Mouse (Mus musculus) embryonic facial prominence, embryonic 14.5 days (tissue): Measurements from ENCODE around the gene Mov10l1. TPM values are rescaled to one million over a fixed set of nuclear protein-coding genes. Genes with fewer than 3 reads are reported as not detected.

Experiments
- polyA plus RNA-seq: library from polyadenylated mRNA; unstranded; fragments of >200 nt; fragmentation: Nextera tagmentation; extraction: Ambion mirVana; gene quantifications from 2 replicates; pipeline ENCODE4 v1.2.1, GENCODE M21; 2014

The Mov10l1 gene
- polyA plus RNA-seq, 1 experiment from 2014 or later = 0.26 TPM

Other genes with a start within 250 kb of the Mov10l1 start
- 22.2 and 23.0 TPM in 2 replicates for gene Brd1, start 248.7 kb upstream of the Mov10l1 start, polyA plus RNA-seq
- 14.9 and 16.5 TPM in 2 replicates for gene Zbed4, start 231.2 kb upstream of the Mov10l1 start, polyA plus RNA-seq
- 11.8 and 12.2 TPM in 2 replicates for gene Alg12, start 163.6 kb upstream of the Mov10l1 start, polyA plus RNA-seq
- gene Creld2, start 163.3 kb upstream of the Mov10l1 start, polyA plus RNA-seq = 76.1 and 84.5 TPM in 2 replicates
- gene Pim3, start 120.7 kb upstream of the Mov10l1 start, polyA plus RNA-seq = 38.6 and 45.1 TPM in 2 replicates
- gene Ttll8, start 28.5 kb upstream of the Mov10l1 start, polyA plus RNA-seq = 0.17 TPM in 1 of 2 replicates, not detected in the other
- gene Mlc1, start 3.9 kb upstream of the Mov10l1 start, polyA plus RNA-seq = 0.26 and 0.33 TPM in 2 replicates
- gene Panx2, start 76.8 kb downstream of the Mov10l1 start, polyA plus RNA-seq = 0.42 and 0.50 TPM in 2 replicates
- 41.4 and 46.8 TPM in 2 replicates for gene Trabd, start 92.2 kb downstream of the Mov10l1 start, polyA plus RNA-seq
- gene Selenoo, start 106.2 kb downstream of the Mov10l1 start, polyA plus RNA-seq = 18.3 and 18.5 TPM in 2 replicates
- 13.9 and 16.9 TPM in 2 replicates for gene Tubgcp6, start 140.2 kb downstream of the Mov10l1 start, polyA plus RNA-seq
- 15.5 and 17.8 TPM in 2 replicates for gene Hdac10, start 145.8 kb downstream of the Mov10l1 start, polyA plus RNA-seq
- gene Mapk12, start 157.8 kb downstream of the Mov10l1 start, polyA plus RNA-seq = 13.6 and 14.2 TPM in 2 replicates
- 7.8 and 8.6 TPM in 2 replicates for gene Mapk11, start 166.7 kb downstream of the Mov10l1 start, polyA plus RNA-seq
- 158 and 169 TPM in 2 replicates for gene Plxnb2, start 197.9 kb downstream of the Mov10l1 start, polyA plus RNA-seq
- gene Dennd6b, start 213.6 kb downstream of the Mov10l1 start, polyA plus RNA-seq = 11.4 and 13.1 TPM in 2 replicates
- 27.3 and 32.2 TPM in 2 replicates for gene Ppp6r2, start 228.6 kb downstream of the Mov10l1 start, polyA plus RNA-seq